Mouse (Mus musculus): ENCODE measurements around the gene AC124502.3. TPM values are rescaled to one million over a fixed set of nuclear protein-coding genes. Genes with fewer than 3 reads are reported as not detected.

Gene AC124502.3
- total RNA-seq, 2 experiments from 2014 or later = 0.93 to 2.7 TPM

DNA sequence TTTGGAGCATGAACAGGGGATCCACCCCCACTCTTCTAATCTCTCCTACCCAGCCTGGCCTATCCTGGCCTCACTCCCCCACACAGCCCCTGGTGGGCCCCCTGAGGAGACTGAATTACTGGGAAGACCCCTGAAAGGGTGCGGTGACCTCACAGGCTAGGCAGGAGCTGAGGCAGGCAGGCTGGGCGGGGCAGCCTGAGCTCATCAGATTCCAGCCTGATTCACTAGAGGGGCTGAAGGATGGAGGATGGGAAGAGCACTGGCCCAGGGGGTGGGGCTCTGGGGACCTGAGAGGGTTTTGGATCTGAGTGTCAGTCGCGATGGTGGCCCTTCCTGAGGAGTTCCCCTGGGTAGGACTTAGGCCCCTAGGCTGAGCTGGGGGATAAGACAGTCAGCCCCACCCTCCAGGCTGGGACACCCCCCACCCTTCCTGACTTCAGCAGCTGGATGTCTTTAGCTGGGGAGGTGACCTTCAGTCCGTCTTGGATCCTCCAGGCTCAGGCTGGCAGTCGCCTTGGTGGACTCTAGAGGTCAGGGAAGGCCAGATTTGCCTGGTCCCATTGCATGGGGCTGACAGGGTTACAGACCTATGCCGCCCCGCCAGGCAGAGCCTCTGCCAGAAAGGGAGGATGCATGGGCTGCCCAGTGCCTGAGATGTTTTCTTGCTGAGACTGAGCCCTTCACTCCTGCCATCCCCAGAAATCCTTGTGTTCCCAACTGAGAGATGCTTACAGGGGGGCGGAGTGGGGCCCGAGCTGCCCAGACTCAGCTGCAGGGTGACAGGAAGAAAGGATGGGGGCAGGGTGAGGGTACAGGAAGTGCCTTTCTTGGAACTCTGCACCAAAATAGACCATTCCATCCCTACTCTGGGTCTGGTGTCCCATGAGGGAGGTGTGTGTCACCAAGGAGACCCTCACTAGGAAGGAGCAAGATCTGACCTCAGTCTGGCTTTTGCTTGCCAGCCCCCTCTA lies 20.4 kb downstream of the AC124502.3 start:
- DNase-seq = peak in 1 of 2 experiments; percentile 37

DNA sequence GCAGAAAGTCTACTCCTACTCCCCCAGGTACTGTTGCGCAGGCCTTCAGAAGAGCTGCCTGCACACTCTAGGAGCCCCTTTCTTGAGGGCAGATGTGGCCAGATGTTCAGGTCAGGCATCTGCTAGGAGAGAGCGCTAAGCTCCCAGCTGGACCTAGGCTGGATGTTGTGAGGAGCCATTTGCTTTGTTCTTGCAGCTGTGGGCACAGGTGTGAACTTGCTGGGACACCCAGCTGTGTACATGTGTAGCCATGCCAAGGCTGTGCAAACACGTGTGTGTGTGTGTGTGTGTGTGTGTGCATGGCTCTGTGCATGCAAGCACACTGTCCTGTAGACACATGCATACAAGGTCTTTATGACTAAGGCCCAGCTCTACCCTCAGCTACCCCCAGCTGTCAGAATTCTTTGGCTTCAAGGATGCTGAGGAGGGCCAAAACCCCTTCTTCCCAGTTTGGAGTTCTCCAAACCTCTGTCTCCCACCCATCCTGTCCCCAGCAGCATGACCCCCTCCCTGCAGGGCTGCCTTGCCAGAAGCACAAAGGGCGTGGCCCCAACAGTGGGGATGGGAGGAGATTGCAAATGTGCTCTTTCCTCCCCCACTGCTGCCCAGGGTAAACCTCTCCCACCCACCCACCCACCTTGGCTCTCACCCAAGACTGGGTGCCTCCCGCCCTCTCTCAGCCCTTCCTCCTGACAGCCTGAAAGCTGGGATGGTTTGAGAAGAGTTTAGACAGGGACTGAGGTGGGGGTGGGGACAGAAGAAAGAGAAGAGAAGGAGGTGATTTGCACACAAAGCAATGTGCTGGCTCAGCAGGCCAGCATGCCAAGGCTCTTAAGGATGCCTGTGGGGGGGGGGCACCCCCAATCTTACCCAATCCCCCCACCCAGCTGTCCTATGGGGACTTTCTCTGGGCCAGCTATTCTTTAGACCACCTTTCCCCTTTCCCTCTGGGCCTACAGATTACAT lies 22.0 kb downstream of the AC124502.3 start:
- peak; percentile 61 to 64 for DNase-seq

DNA sequence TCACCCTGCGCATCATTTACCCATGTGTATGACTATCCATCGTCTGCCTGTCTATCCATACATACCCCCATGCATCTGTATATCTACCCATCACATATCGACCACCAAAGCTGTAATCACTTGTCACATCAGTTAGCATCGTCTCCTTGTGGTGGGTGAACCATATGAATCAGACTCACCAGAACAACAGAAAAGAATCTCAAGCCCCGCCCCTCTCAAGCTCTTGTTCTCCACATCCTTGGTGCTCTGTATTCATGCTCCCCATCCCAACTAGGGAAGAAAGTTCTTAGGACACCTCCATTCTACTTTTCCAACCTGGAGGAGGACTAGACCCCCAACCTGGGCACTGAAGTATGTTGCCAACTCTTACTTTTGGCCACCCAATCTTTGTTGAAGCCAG lies 23.4 kb downstream of the AC124502.3 start:
- no peak for DNase-seq

DNA sequence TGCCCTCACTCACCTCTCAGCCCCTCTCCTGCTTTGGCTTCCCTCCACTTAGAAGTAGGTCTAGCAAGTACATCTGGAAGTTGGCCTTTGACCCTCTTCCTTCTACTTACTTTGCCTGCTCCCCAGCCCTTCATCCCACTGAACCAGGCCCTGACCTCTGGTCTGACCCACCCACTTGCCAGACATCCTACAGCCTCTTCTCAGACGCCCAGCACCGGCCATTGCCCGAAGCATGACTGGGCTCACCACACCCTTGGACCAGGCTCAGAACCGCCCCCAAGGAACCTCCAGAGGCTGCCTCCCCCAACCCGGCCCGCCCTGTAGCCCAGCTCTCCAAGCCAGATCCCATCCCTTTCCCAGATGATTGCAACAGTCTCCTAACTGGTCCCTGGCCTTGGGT lies 23.8 kb downstream of the AC124502.3 start:
- DNase-seq = peak; percentile 63 to 69

DNA sequence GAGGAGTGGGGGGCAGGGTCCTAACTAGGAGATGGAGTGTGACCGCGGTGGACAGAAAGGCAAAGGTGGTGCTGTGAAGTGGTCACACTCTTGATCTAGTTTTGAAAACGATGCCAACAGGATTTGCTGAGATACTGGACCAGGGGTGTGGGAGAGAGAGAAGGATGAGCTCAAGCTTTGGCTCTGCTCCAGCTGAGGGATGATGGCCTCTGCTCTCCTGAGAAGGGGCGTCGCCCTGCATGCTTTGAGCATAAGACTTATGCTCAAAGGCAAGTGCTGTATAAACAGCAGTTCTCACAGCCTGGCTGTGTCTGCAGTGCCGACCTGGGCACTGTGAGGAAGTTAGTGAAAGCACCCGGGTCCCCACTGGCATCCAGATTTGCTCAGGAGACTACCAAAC lies 26.4 kb downstream of the AC124502.3 start:
- peak in 1 of 2 experiments; percentile 51 for DNase-seq

DNA sequence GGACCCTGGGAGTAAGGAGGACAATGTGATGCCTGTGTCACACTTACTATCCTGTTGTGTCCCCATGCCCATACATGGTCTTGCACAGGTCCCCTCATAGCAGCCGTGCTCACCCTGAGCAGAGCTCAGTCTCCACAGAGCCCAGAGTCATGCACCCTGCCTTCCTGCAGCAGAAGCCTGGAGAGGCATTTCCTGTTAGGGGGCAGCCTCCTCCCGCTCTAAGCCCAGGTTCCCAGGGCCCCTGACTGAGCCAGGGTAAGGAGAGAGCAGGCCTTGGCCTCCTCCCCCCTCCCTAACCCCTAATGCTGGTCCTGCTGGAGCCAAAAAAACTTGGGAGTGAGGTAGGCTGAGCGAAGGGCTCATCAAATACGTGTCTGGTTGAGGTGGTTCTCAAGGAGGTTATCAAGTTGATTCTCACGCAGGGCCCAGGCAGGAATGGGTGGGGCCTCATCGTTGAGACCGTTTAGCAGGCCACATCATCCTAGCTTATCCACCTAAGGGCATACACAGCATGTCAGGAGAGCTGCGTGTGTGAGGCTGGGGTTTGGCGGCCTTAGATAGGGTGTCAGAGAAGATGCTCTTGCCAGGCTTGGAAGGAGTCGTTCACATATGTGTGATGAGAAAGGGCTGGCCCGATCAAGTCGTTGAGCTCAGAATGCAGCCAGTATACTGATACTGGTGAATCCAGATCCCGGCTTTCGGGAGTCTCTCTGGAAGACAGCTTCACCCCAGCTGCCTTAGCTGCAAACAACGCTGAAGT lies 28.5 kb downstream of the AC124502.3 start:
- no peak for DNase-seq

DNA sequence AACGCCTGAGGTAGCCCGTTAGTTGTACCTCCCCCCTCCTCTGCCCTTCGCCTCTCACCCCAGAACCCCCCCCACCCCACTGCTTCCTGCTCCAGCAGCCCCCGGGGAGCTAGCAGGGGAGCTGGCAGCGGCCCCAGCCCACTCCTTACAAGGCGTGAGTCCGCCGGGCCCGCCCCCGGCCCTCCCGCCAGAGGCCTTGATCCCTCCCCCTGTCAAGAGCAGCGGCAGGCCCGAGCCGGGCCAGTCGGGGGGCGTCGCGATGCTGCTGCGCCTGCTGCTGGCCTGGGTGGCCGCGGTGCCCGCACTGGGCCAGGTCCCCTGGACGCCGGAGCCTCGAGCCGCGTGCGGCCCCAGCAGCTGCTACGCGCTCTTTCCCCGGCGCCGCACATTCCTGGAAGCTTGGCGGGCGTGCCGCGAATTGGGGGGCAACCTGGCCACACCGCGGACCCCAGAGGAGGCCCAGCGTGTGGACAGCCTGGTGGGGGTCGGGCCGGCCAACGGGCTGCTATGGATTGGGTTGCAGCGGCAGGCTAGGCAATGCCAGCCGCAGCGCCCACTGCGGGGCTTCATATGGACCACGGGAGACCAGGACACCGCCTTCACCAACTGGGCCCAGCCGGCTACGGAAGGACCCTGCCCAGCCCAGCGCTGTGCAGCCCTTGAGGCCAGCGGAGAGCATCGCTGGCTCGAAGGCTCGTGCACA lies 29.3 kb downstream of the AC124502.3 start, which contains the start of gene Cd248:
TSS of gene Cd248 (plus strand) at position 212 of the 703 bp plus-strand sequence.
- peak; percentile 79 to 86 for DNase-seq

DNA sequence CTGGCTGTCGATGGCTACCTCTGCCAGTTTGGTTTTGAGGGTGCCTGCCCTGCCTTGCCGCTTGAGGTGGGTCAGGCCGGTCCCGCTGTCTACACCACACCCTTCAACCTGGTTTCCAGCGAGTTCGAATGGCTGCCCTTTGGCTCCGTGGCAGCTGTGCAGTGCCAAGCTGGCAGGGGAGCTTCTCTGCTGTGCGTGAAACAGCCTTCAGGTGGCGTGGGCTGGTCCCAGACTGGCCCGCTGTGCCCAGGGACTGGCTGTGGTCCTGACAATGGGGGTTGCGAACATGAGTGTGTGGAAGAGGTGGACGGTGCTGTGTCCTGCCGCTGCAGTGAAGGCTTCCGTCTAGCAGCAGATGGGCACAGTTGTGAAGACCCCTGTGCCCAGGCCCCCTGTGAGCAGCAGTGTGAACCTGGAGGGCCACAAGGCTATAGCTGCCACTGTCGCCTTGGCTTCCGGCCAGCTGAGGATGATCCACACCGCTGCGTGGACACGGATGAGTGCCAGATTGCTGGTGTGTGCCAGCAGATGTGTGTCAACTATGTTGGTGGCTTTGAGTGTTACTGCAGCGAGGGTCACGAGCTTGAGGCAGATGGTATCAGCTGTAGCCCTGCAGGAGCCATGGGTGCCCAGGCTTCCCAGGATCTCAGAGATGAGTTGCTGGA lies 30.0 kb downstream of the AC124502.3 start:
- DNase-seq = no peak

DNA sequence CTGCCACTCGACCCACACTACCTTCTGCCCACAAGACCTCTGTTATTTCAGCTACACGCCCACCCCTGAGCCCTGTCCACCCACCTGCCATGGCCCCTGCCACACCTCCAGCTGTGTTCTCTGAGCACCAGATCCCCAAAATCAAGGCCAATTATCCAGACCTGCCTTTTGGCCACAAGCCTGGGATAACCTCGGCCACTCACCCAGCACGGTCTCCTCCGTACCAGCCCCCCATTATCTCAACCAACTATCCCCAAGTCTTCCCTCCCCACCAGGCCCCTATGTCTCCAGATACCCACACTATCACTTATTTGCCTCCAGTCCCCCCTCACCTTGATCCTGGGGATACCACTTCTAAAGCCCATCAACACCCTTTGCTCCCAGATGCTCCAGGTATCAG lies 30.8 kb downstream of the AC124502.3 start:
- DNase-seq = no peak

DNA sequence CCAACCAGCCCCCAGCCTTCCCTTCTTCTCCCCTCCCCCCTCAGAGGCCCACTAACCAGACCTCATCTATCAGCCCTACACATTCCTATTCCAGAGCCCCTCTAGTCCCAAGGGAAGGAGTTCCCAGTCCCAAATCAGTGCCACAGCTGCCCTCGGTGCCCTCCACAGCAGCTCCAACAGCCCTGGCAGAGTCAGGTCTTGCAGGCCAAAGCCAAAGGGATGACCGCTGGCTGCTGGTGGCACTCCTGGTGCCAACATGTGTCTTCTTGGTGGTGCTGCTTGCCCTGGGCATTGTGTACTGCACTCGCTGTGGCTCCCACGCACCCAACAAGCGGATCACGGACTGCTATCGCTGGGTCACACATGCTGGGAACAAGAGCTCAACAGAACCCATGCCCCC lies 31.3 kb downstream of the AC124502.3 start:
- DNase-seq = no peak

DNA sequence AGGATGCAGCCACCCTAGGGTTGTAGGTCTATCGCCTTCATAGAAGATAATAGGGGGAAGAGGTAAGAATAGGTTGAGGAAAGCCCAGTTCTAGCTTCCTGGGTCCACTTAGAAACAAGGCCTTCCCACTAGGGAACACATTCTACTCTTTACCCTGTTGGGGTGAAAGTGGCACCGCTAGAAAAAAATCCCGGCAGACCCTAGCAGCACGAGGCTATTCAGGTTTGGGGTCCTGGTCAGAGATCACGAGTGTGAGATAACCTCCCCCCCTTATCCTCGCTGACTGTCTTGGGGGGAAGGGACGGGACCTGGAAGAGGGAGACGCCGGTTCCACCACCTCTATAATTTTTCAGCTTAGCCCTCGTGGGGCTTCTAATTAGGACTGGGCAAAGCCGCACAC lies 32.4 kb downstream of the AC124502.3 start:
- no peak for DNase-seq

DNA sequence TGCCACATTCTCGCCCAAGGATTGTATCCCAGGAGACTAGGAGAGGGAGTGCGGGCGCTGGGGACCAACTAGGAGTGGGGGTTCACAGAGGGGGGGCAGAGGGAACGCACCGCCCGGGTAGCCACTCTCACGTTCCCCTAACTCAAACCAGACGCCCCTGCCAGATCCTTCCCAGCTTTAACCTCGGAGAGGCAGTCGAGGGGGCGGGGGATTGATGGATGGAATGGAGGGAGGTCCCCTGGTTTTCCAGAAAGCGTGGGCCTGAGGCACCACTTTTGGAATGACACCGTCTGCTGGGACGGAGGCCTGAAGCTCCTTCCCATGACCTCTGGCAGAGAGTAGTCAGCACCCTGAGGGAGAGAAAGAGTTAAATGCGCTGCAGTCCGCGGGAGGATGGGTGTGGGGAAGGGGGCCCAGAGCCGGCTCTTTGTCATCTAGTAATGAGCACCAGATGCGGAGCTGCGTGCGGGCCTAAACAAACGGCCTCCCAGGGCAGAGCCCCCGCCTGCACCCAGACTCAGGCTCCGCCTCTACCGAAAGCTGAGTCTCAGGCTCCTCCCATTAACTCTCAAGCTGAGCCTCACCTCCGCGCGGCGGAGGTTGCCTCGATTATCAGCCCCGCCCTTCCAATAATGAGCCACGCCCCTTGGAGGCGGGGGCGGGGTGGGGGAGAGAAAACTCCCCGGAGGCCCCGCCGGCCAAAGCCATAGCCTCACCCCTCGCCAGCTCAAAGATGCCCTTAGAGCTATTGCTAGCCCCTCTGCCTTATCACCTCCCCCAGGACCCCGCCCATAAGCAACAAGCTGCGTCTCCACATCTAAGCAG lies 33.1 kb downstream of the AC124502.3 start:
- peak; percentile 85 to 87 for DNase-seq

DNA sequence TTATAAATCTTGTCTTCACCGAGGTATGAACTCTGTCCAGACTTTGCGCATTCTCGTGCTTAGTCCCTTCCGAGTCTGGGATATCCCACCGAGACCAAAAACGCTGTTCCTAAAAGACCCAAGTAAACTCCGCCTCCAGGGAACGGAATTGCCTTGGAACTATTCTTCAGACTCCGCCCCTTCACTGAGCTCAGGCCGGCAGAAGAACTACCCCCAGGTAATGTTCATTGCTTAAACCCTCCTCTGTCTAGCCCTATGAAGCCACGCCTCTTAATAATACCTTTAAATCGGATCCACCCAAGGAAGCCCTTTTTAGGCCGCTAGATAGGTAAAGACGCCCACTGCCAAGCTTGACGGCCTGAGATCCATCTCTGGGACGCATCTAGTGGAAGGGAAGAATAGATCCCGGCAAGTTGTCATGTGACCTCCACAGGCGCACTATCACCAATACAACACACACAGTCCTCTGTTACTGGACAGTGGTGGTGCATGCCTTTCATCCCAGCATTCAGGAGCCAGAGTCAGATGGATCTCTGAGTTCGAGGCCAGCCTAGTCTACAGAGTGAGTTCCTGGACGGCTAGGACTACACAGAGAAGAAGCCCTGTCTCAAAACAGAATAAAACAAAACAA lies 33.8 kb downstream of the AC124502.3 start:
- peak in 1 of 2 experiments; percentile 44 for DNase-seq

DNA sequence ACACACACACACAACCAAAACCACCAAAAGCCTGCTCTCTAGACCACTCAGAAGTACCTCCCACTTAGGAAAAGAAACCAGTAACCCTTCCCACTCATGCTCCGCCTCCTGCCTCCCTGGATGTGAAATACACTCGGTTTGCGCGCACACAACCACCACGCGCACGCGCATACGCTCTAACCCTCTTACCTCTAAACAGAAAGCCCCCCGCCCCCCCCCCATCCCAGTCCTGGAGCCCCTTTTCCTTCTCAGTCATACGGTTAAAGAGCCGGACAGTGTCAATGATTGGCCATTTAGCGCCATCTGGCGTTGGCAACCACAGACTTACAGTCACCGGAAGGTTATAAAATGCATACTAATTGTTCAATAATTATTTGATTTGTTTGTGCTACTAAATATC lies 34.3 kb downstream of the AC124502.3 start:
- peak in 1 of 2 experiments; percentile 85 for DNase-seq

DNA sequence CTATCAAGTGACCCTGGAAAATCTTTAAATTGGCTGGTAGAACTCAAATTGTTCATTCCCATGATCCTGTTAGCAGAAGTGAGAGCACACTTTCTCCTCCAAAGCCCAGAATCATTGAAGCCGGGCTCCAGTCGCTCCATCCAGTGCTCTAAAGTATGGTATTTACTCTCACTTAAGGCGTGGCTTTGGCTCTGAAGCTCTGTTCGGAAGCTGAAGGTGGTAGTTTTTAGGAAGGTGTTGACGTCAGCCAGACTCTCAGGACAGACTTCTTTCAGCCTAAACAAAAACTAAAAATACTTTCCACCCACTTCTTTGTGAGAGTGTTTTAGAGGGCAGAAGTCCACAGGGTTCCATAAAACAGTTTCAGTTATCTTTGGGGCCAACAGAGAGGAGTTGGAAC lies 34.8 kb downstream of the AC124502.3 start:
- no peak for DNase-seq

DNA sequence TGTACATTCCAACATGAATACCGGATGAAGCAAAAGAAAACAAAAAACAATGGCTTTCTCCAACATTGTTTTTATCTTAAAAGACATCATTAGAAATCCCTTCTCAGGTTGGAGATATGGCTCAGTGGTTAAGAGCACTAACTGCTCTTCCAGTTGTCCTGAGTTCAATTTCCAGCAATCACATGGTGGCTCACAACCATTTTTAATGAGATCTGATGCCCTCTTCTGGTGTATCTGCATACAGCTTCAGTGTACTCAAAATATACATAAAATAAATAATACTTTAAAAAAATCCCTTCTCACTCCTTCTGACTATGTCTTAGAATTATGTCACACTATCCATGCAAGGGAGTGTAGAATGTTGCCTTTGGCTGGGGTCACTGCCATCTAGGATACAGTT lies 40.6 kb downstream of the AC124502.3 start:
- DNase-seq = no peak

DNA sequence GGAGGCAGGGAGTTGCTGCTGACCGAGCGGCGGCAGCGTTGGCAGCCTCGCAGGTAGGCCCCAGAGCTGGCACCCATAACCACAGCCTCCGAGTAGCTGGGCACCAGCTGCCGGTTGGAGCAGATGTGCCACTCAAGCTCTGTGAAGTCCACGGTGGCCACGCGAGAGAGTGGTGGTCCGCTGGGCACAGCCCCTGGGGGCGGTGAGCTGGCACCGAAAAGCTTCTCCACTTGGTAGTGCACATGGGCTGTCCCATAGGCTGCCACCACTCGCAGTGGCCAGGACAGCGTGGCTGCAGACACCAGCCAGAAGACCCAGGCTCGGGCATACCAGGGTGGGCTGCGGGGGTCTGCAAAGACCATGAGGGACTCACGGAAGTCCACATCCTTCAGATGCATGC lies 43.3 kb downstream of the AC124502.3 start:
- DNase-seq = no peak

DNA sequence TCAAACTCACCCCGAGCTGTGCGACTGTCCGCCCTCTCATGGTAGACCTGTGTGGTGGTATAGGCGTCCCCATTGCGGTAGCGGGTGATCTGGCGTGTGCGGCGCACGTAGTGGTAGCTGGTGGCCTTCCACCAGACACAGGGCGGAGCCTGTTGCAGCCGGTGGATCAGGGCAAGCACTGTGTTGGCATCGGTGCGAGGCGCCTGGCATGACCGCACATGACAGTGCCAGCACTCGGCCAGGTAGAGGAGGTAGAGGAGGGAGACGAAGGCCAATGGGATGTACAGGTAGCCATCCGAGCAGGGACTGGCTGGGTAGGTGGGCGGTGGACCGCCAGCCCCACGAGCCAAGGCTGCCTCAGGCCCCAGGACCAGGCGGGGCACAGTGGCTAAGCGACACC lies 43.9 kb downstream of the AC124502.3 start:
- DNase-seq = no peak
